Mouse (Mus musculus) hindbrain, embryonic 16.5 days (tissue): ENCODE measurements around the gene Rsph4a. TPM values are rescaled to one million over a fixed set of nuclear protein-coding genes. Genes with fewer than 3 reads are reported as not detected.
"Not testable (repeated sequence)": the region's sequence is repeated elsewhere in the genome, so short reads cannot be mapped to it uniquely, and the experiment has no call there.

Experiments used
- ATAC-seq: fragments of 200-750 bp; cut with Nextera tagmentation; 2 replicates; pipeline ENCODE4 v1.8.0; 2017; ENCODE audit warnings: moderate TSS enrichment, moderate library complexity
- H3K27ac ChIP-seq: fragments of 300-500 bp; sonication (generic); 2 replicates; pipeline ENCODE4 v1.5.1; 2014; ENCODE audit warnings: low read depth, mild to moderate bottlenecking, control low read depth, low read length, moderate library complexity
- H3K27me3 ChIP-seq: fragments of 300-500 bp; sonication (generic); replicated peaks from 2 replicates; pipeline ENCODE4 v1.6.1; 2014; ENCODE audit warnings: low read length; ENCODE audit not compliant: control insufficient read depth, insufficient read depth
- H3K36me3 ChIP-seq: fragments of 300-500 bp; sonication (generic); 2 replicates; pipeline ENCODE4 v1.6.1; 2014; ENCODE audit warnings: mild to moderate bottlenecking, low read length, moderate library complexity, mixed read lengths; ENCODE audit not compliant: control insufficient read depth, insufficient read depth
- H3K4me1 ChIP-seq: fragments of 300-500 bp; sonication (generic); 2 replicates; pipeline ENCODE4 v1.6.1; 2014; ENCODE audit warnings: low read depth, low read length; ENCODE audit not compliant: control insufficient read depth, insufficient read depth
- H3K4me2 ChIP-seq: fragments of 300-500 bp; sonication (generic); 2 replicates; pipeline ENCODE4 v1.6.1; 2014; ENCODE audit warnings: mild to moderate bottlenecking, low read length, control low read depth, moderate library complexity
- H3K4me3 ChIP-seq: fragments of 300-500 bp; sonication (generic); 2 replicates; pipeline ENCODE4 v1.5.1; 2014; ENCODE audit warnings: mild to moderate bottlenecking, low read length, control low read depth, moderate library complexity
- H3K9ac ChIP-seq: fragments of 300-500 bp; sonication (generic); 2 replicates; pipeline ENCODE4 v1.6.1; 2014; ENCODE audit warnings: low read depth, mild to moderate bottlenecking, control low read depth, low read length, moderate library complexity
- H3K9me3 ChIP-seq: fragments of 300-500 bp; sonication (generic); 2 replicates; pipeline ENCODE4 v1.6.1; 2014; ENCODE audit warnings: mild to moderate bottlenecking, low read length, moderate library complexity; ENCODE audit not compliant: control insufficient read depth
- WGBS: fragments of 180-500 bp; shearing (Covaris S2); extraction: QIAGEN DNeasy Blood & Tissue Kit; methylation state at CpG from one replicate; pipeline ENCODE4 v1.1.7; 2014; 5-methylcytosine and 5-hydroxymethylcytosine counted together
- polyA plus RNA-seq: library from polyadenylated mRNA; unstranded; fragments of >200 nt; fragmentation: Nextera tagmentation; extraction: Ambion mirVana; gene quantifications from 2 replicates; pipeline ENCODE4 v1.2.1, GENCODE M21; 2015

Gene Rsph4a
- 1.3 and 1.9 TPM in 2 replicates for polyA plus RNA-seq

DNA sequence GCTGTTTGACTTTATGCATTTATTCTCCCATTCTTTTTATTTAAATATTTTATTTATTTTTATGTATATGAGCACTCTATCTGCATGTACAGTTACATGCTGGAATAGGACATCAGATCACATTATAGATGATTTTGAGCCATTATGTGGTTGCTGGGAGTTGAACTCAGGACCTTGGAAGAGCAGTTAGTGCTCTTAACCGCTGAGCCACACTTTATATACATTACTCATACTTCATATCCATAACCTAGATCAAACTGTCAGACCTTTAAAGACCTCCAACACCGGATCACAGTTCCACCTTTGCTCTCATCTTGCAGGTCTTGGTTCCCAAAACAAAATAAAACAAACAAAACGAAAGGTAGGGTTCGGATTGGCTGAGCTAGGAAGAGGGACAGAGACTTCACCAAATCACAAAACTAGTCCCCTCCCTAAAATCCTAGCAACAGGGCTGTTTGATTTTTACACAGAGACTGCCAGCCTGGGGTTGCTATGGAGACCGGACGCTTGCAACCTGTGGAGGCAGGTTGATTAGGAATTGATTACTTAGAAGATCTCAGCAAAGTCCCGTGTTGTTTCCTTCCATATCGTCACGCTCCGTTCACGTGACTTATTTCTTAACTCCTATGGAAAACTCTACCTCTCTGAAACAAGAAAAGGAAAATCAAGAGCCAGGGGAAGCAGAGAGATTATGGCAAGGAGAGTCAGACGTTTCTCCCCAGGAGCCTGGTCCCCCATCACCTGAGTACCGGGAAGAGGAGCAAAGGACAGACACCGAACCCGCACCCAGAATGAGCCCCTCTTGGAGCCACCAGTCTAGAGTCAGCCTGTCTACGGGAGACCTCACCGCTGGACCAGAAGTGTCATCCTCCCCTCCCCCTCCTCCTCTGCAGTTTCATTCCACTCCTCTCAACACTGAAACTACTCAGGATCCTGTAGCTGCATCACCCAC, at the start of gene Rsph4a:
TSS of gene Rsph4a (plus strand) at position 582 of the 952 bp plus-strand sequence.
- peaks cover 4% of the 10 kb centered on the region; the same call in 1 of the 2 replicates for H3K4me1 ChIP-seq
- WGBS = 7% methylated on average over 17 of the region's 17 CpGs

DNA sequence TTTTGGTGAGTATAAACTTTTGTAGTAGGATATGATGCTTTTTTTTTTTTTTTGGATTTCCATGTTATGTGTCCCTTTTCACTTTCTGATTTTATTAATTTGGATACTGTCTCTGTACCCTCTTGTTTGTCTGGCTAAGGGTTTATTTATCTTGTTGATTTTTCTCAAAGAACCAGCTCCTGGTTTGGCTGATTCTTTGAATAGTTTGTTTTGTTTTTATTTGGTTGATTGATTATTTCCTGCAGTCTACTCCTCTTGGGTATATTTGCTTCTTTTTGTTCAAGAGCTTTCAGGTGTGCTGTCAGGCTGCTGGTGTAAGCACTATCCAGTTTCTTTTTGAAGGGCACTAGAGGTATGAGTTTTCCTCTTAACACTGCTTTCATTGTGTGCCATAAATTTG, 47.5 kb upstream of the Rsph4a start, which contains the start of gene Sult3a1:
TSS of gene Sult3a1 (plus strand) at position 301 of the 400 bp plus-strand sequence.
- H3K4me3 ChIP-seq = no peak within 1 kb of the TSS
- H3K36me3 ChIP-seq = no peaks in the 10 kb centered on the region
- no peak within 1 kb of the TSS for H3K9ac ChIP-seq
- no peak within 1 kb of the TSS for H3K27ac ChIP-seq
- no peaks in the 10 kb centered on the region for H3K9me3 ChIP-seq
- H3K27me3 ChIP-seq = no peaks in the 10 kb centered on the region
- no peak for ATAC-seq
- H3K4me2 ChIP-seq = no peak within 1 kb of the TSS
- no peaks in the 10 kb centered on the region for H3K4me1 ChIP-seq

More for the DNA sequence above, at the start of gene Rsph4a:
- peak within 1 kb of the TSS; percentile 92 for H3K4me2 ChIP-seq
- H3K27me3 ChIP-seq = no peaks in the 10 kb centered on the region
- H3K4me3 ChIP-seq = peak within 1 kb of the TSS; percentile 54
- ATAC-seq = peak; percentile 100
- H3K36me3 ChIP-seq = no peaks in the 10 kb centered on the region
- H3K27ac ChIP-seq = no peak within 1 kb of the TSS
- no peaks in the 10 kb centered on the region for H3K9me3 ChIP-seq
- peak within 1 kb of the TSS; percentile 53 for H3K9ac ChIP-seq

- H3K9me3 ChIP-seq = no peaks in the 10 kb centered on the region
- no peaks in the 10 kb centered on the region for H3K36me3 ChIP-seq
- H3K4me2 ChIP-seq = no peak overlapping the region
- H3K27ac ChIP-seq = no peak overlapping the region
- no peaks in the 10 kb centered on the region for H3K27me3 ChIP-seq
- no peak overlapping the region for H3K9ac ChIP-seq
- WGBS = 79% methylated on average over 2 of the region's 2 CpGs
- no peak overlapping the region for H3K4me3 ChIP-seq
- no peaks in the 10 kb centered on the region for H3K4me1 ChIP-seq
- ATAC-seq = no peak
Measured at GRCm38 (mm10) chr10:33865994-33866393, 38.9 kb upstream of the Rsph4a start.

- Histone ChIP-seq H3K4me1 (no peaks in the 10 kb centered on the region), H3K36me3 (no peaks in the 10 kb centered on the region), H3K27ac (no peak overlapping the region), H3K4me2 (no peak overlapping the region), H3K4me3 (no peak overlapping the region), H3K9me3 (0 out of 2 replicates have a peak, but pooled peaks cover 2% of the 10 kb centered on the region), H3K27me3 (no peaks in the 10 kb centered on the region), H3K9ac (no peak overlapping the region)
- no peak for ATAC-seq
- 30% methylated on average over 1 of the region's 1 CpGs for WGBS
Measured at GRCm38 (mm10) chr10:33870441-33870840, 34.5 kb upstream of the Rsph4a start.

DNA sequence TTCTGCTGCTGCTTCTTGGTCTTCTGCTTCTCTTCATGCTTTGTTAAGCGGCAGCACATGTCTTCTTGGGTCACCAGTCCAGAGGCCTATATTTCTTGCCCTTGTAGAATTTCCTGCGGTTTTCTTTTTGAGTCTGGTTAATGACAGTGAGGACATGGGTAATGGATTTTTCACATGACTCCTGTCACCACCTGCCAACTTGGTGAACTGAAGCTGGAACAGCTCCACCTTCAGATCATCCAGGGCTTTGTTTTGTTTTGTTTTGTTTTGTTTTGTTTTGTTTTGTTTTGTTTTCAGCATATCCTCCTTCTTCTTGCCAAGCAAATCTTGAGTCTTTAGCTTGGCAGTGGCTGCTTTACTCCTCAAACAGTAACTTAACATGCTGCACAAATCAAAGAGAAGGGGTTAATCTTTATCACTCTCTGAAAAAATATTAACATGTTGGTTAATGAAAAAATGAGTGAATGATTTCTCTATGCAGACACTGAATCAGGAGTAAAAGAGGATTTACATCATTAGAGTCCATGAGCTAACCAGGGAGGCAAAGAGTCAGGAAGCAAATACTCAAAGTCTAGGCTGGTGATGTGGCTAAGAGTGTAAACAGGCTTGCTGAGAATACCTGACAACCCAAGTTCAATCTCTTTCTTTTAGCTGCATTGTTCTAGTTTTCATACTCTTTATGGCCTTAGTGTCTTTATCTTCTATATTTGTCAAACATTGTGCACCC, 32.1 kb upstream of the Rsph4a start:
- ATAC-seq = no peak
- H3K4me2 ChIP-seq = no peak overlapping the region
- H3K27ac ChIP-seq = no peak overlapping the region
- no peaks in the 10 kb centered on the region for H3K36me3 ChIP-seq
- 90% methylated on average over 2 of the region's 2 CpGs for WGBS
- 0 out of 2 replicates have a peak, but pooled peaks cover 2% of the 10 kb centered on the region for H3K9me3 ChIP-seq
- no peaks in the 10 kb centered on the region for H3K27me3 ChIP-seq
- H3K4me3 ChIP-seq = no peak overlapping the region
- no peak overlapping the region for H3K9ac ChIP-seq
- H3K4me1 ChIP-seq = no peaks in the 10 kb centered on the region

DNA sequence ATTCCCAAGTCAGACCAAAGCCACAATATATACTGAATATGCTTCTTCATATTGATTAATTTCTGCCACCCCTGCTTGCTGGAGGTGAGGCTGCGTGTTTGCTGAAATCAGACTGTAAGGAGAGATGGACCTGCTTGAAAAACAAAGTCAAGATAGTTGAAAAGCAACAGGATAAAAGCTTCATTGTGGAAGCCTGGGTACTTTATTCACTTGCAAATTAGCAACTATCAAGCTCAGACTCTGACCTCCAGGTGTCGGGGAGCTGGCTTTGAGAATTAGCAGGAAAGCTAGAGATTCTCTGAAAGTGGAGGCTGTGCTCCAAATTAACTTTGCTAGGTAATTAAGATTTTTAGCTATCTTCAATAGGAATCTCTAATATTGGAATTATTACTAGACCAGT, 22.5 kb upstream of the Rsph4a start:
- H3K9ac ChIP-seq, H3K4me3 ChIP-seq, ATAC-seq, H3K4me2 ChIP-seq, H3K4me1 ChIP-seq, H3K27ac ChIP-seq, H3K9me3 ChIP-seq, H3K36me3 ChIP-seq, H3K27me3 ChIP-seq: not testable (repeated sequence)
- WGBS = 65% methylated on average over 2 of the region's 2 CpGs

DNA sequence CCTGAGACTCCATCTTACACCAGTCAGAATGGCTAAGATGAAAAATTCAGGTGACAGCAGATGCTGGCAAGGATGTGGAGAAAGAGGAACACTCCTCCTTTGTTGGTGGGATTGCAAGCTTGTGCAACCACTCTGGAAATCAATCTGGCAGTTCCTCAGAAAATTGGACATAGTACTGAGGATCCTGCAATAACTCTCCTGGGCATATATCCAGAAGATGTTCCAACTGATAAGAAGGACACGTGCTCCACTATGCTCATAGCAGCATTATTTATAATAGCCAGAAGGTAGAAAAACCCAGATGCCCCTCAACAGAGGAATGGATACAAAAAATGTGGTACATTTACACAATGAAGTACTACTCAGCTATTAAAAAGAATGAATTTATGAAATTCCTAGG, 3.4 kb upstream of the Rsph4a start:
- H3K27me3 ChIP-seq, H3K9ac ChIP-seq, ATAC-seq, H3K4me2 ChIP-seq, H3K4me1 ChIP-seq, H3K36me3 ChIP-seq, H3K27ac ChIP-seq, H3K4me3 ChIP-seq, H3K9me3 ChIP-seq: not testable (repeated sequence)
- 93% methylated on average over 1 of the region's 1 CpGs for WGBS

- H3K27me3 ChIP-seq = no peaks in the 10 kb centered on the region
- peak overlapping the region; percentile 92 for H3K4me2 ChIP-seq
- H3K27ac ChIP-seq = no peak overlapping the region
- 5% methylated on average over 6 of the region's 6 CpGs for WGBS
- peak overlapping the region; percentile 53 for H3K9ac ChIP-seq
- no peak; the same call in 1 of the 2 replicates for ATAC-seq
- peaks cover 4% of the 10 kb centered on the region; the same call in 1 of the 2 replicates for H3K4me1 ChIP-seq
- no peaks in the 10 kb centered on the region for H3K36me3 ChIP-seq
- no peaks in the 10 kb centered on the region for H3K9me3 ChIP-seq
- H3K4me3 ChIP-seq = peak overlapping the region; percentile 54
Measured at GRCm38 (mm10) chr10:33905489-33905888, 578 bp downstream of the Rsph4a start.

DNA sequence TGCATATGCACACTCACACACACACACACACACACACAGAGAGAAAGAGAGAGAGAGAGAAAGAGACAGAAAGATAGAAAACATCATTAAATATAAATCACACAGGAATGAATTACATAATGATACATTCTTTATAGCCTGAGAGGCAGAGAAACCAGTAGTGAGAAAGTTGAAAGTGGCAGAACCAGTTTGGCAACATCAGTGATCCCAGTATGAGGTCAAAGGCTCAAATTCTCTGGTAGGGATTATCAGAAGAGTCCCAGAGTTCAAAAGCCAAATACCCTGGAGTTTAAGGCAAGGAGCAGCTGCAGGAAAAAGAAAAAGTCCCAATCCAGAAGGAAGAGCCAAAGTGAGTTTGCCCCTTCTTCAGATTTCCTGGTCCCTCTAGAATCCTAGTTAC, 35.8 kb downstream of the Rsph4a start:
- H3K4me2 ChIP-seq = no peak overlapping the region

More for the DNA sequence above, 35.8 kb downstream of the Rsph4a start:
- Histone ChIP-seq H3K27ac (no peak overlapping the region), H3K9me3 (no peaks in the 10 kb centered on the region), H3K4me3 (no peak overlapping the region), H3K36me3 (peaks cover 35% of the 10 kb centered on the region), H3K4me1 (no peaks in the 10 kb centered on the region), H3K9ac (no peak overlapping the region), H3K27me3 (no peaks in the 10 kb centered on the region)
- ATAC-seq = no peak
